Mouse (Mus musculus) embryo, embryonic 11 days (tissue): ENCODE results near the gene Tinf2.

ENCODE experiments used
- DNase-seq: peaks from one replicate; pipeline ENCODE4 v3.0.0-alpha.2; 2015

Gene Tinf2

GRCm38 (mm10) chr14:55681160-55682117 lies at the start of gene Tinf2:
TSS of gene Tinf2 (minus strand) at chr14:55681820.
- peak; percentile 96 for DNase-seq

- no peak for DNase-seq
These were observed 49.0 kb upstream of the Tinf2 start for GRCm38 (mm10) chr14:55730531-55731032.

GRCm38 (mm10) chr14:55730116-55730515 lies 48.5 kb upstream of the Tinf2 start:
- DNase-seq, result no peak

GRCm38 (mm10) chr14:55727889-55728685 lies 46.5 kb upstream of the Tinf2 start:
- DNase-seq, result no peak

GRCm38 (mm10) chr14:55726261-55726660 lies 44.6 kb upstream of the Tinf2 start:
- no peak for DNase-seq

DNA sequence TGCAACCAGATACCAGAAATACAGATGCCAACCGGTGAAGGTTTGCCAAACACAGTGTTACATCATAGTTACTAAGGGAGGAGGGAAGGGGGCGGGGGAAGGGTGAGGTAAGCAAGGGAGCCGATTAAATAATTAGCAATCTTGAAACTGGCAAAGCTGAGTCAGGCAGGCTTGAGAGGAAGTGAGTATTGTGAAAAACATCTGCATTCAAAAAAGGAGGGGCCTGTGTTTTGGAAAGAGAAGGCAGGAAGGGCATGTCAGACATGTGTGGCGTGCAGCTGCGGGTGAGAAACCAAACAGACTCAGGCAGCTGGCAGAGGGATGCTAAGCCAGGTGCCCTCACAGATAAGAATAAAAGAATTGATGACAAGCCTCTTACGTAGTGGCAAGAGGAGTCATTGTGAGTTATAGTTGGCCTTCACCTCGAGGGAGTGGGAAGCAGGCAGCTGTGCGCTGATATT lies 42.8 kb upstream of the Tinf2 start:
- no peak for DNase-seq

DNA sequence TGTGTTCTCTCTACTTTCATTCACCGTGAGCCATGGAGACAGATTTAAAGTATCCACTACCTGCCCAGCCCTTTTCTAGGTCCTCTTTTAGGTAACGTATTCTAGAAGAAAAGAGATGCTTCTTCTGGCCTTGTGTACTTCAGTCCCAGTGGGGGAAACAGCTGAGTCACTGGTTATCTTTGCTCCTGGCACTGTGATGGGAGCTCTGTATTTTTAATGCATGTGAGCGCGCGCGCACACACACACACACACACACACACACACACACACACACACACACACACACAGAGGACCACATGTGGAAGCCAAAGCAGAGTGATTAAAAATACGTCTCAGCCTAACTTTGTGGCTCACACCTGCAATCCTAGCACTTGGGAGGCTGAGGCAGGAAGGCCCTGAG lies 41.8 kb upstream of the Tinf2 start:
- DNase-seq, result no peak

DNA sequence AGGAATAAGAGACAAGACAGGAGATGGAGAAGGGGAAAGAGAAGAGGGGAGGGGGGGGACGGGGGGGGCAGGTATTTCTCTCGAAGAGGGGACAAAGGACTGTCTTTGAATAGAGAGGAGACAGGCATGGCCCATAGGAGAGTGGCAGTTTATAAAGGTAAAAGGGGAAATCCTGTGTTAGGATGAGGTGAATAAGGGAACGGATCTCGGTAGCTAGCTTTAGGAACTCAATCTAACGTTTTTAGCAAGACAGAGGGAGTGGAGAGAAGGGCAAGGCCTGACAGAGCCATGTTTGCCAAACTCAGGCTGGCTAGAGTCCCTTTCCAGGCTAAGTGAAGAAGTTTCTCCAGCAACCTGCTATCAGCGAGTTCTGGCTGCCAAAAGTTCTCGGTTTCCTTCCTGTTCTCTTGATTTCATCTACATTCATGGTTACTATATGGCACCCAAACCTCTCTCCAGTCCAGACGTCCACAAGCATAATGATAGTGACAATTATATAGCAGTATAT lies 40.9 kb upstream of the Tinf2 start:
- peak; percentile 10 for DNase-seq

GRCm38 (mm10) chr14:55721700-55722437 lies 40.2 kb upstream of the Tinf2 start, which contains the start of gene Rabggta:
TSS of gene Rabggta (minus strand) at chr14:55722263.
- peak; percentile 97 for DNase-seq

DNA sequence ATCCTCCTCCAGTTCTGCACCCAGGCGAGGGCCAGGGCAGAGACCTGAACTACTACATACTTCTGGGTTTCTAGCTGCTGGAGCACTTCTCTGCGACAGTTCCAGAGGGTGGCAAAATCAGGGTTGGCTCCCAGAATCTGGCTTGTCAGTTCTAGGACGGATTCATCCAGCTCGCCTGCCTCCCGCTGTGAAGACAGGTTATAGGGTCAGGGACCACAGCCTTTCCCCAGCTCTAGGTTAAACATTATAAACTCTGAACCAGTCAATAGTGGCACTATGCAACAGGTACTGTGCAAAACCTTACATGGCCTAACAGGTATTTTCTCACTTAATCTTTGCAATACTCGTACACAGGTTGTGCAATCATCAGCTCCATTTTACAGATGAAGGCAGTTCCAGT lies 39.5 kb upstream of the Tinf2 start:
- no peak for DNase-seq

GRCm38 (mm10) chr14:55720666-55721065 lies 39.0 kb upstream of the Tinf2 start:
- no peak for DNase-seq

GRCm38 (mm10) chr14:55719737-55720136 lies 38.1 kb upstream of the Tinf2 start:
- no peak for DNase-seq

DNA sequence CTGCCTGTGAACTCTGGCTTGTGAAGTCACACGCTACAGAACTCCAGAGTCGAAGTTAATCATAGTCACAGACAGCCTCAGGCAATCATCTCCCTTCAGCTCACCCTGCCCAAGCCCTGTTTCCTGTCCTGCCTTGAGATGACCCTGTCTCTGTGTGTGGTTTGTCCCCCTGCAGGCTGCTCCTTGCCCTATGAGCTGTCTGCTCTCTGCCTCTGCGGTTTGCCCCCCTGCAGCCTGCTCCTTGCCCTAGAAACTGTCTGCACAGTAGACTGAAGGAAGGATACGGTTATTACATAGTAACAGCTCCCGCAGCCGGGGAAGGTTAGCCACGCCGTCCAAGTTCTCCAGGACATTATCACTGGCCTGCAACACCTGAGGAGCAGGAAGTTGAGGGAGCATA lies 35.3 kb upstream of the Tinf2 start:
- no peak for DNase-seq

DNA sequence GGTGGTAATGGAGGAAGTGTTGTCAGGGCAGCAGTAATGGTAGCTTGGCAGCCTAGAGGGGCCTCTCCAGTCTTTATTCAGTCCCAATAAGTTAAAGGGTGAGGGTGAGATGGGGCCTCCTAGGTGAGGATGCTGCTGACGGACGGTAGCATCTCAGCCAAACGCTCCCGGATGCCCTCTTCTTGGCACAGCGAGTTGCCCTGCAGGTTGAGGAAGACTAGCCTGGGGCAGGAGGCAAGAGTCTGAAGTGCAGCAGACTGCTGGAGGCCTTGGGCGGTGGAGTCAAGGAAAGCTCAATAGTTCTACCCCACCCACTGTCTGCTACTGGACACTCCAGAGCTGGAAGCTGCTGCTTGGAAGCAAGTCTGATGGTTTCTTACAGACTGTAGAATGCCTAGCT lies 34.7 kb upstream of the Tinf2 start:
- DNase-seq, result no peak

GRCm38 (mm10) chr14:55714893-55715292 lies 33.3 kb upstream of the Tinf2 start:
- peak; percentile 13 for DNase-seq

DNA sequence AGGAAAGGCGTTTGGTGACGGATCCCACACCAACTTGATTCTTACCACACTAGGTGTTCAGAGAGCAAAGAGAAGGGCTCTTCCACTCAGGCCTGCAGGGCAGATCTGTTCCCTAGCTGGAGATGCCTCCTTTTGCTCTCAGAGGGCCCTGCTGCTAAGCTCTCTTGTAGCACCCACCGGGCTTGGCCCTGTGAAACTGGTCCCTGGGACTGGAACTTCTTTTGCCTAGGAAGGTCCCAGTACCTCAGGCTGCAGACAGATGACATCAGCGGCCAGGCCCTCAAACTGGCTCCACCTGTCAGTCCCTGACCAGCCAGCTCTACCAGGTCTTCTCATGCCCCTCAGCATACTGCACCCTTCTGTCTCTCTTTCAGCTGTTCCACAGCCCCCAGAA lies 32.1 kb upstream of the Tinf2 start, which contains the start of gene Tgm1:
Tgm1 (minus strand) TSS at position 198 of the 394 bp plus-strand sequence.
- no peak for DNase-seq

- peak; percentile 32 for DNase-seq
These were observed 31.5 kb upstream of the Tinf2 start for GRCm38 (mm10) chr14:55713007-55713728.

- no peak for DNase-seq
These were observed 30.2 kb upstream of the Tinf2 start for GRCm38 (mm10) chr14:55711786-55712185.

- no peak for DNase-seq
These were observed 27.9 kb upstream of the Tinf2 start for GRCm38 (mm10) chr14:55709509-55709908.

DNA sequence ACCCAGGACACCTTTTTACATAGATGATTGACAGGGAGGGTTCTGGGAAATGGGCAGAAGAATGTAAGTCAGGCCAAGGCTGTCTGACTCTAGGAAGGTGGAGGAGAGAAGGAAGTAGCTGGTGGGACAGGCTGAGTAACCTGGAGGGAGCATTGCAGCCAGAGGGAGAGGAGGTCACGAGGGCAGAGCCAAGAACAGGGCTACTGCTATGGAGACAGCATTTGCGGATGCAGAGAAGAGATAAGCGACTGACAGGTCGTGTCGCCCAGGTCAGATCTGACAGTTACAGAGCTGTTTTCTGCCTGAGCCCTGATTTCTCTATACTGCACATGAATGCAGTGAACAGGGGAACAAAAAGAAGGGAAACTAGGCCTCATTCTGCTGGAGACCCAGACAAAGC lies 25.8 kb upstream of the Tinf2 start:
- DNase-seq, result no peak

- DNase-seq, result no peak
These were observed 24.5 kb upstream of the Tinf2 start for GRCm38 (mm10) chr14:55706051-55706600.
